Mouse (Mus musculus) MEL (cell line): ENCODE data around the gene Yipf3. TPM values are rescaled to one million over a fixed set of nuclear protein-coding genes. Genes with fewer than 3 reads are reported as not detected.
A peak's percentile ranks its signal among the peaks of the same experiment; 100 is the strongest.

Source experiments
- DNase-seq: peaks from one replicate; pipeline ENCODE4 v3.0.0; 2011; ENCODE audit warnings: low read depth, low spot score
- H3K27ac ChIP-seq: 2 replicates; pipeline ENCODE4 v1.5.1; 2012; ENCODE audit warnings: low read depth, mild to moderate bottlenecking, control low read depth, low read length, moderate library complexity; ENCODE audit not compliant: control insufficient read depth
- H3K27me3 ChIP-seq, 2 experiments: fragments of 150-350 bp in 1 of 2; sonication (generic) in 1 of 2; 2 replicates each; pipeline ENCODE4 v1.6.1; 2012; ENCODE audit warnings: low read length in 2 of 2, mild to moderate bottlenecking in 2 of 2, improper control_type of control experiment in 1 of 2, moderate library complexity in 1 of 2; ENCODE audit not compliant: insufficient read depth in 2 of 2, control insufficient read depth in 1 of 2
- H3K36me3 ChIP-seq, 2 experiments: 2 replicates each; pipeline ENCODE4 v1.6.1; 2012 to 2014; ENCODE audit warnings: low read length in 2 of 2, improper control_type of control experiment in 1 of 2, inconsistent platforms in 1 of 2, mild to moderate bottlenecking in 1 of 2; ENCODE audit not compliant: insufficient read depth in 2 of 2, control insufficient read depth in 1 of 2
- H3K4me1 ChIP-seq, 2 experiments: fragments of 150-350 bp in 1 of 2; sonication (generic) in 1 of 2; 2 replicates each; pipeline ENCODE4 v1.6.1; 2012; ENCODE audit warnings: low read length in 2 of 2, improper control_type of control experiment in 1 of 2, mild to moderate bottlenecking in 1 of 2; ENCODE audit not compliant: insufficient read depth in 2 of 2, control insufficient read depth in 1 of 2
- H3K4me3 ChIP-seq, 2 experiments: fragments of 150-350 bp in 1 of 2; sonication (generic) in 1 of 2; 2 replicates each; pipeline ENCODE4 v1.5.1; 2012; ENCODE audit warnings: low read depth in 2 of 2, low read length in 2 of 2, mild to moderate bottlenecking in 2 of 2, moderate library complexity in 2 of 2, control low read depth in 1 of 2, improper control_type of control experiment in 1 of 2; ENCODE audit not compliant: control insufficient read depth in 1 of 2, insufficient read depth in 1 of 2
- H3K79me2 ChIP-seq: 2 replicates; pipeline ENCODE4 v1.6.1; 2012; ENCODE audit warnings: mild to moderate bottlenecking, low read length, moderate library complexity; ENCODE audit not compliant: control insufficient read depth, poor library complexity, insufficient read depth
- H3K9ac ChIP-seq: 2 replicates; pipeline ENCODE4 v1.6.1; 2012; ENCODE audit warnings: low read depth, mild to moderate bottlenecking, control low read depth, low read length, moderate library complexity; ENCODE audit not compliant: control insufficient read depth, poor library complexity, severe bottlenecking
- H3K9me3 ChIP-seq: fragments of 150-350 bp; sonication (generic); replicated peaks from 2 replicates; pipeline ENCODE4 v1.6.1; 2012; ENCODE audit warnings: mild to moderate bottlenecking, low read length, improper control_type of control experiment, moderate library complexity; ENCODE audit not compliant: insufficient read depth
- BHLHE40 ChIP-seq: IDR thresholded peaks from 2 replicates; pipeline ENCODE4 v1.6.1; 2012; ENCODE audit warnings: low read depth, mild to moderate bottlenecking, inconsistent platforms, low read length, improper control_type of control experiment, borderline replicate concordance
- CHD2 ChIP-seq: IDR thresholded peaks from 2 replicates; pipeline ENCODE4 v1.6.1; 2011; ENCODE audit warnings: low read length, improper control_type of control experiment
- E2F4 ChIP-seq: IDR thresholded peaks from 2 replicates; pipeline ENCODE4 v1.6.1; 2011; ENCODE audit warnings: low read depth, low read length, improper control_type of control experiment, borderline replicate concordance
- ETS1 ChIP-seq: IDR thresholded peaks from 2 replicates; pipeline ENCODE4 v1.6.1; 2012; ENCODE audit warnings: low read depth, mild to moderate bottlenecking, inconsistent platforms, low read length, improper control_type of control experiment, moderate library complexity
- GABPA ChIP-seq: IDR thresholded peaks from 2 replicates; pipeline ENCODE4 v1.6.1; 2012; ENCODE audit warnings: low read depth, mild to moderate bottlenecking, inconsistent platforms, low read length, improper control_type of control experiment, moderate library complexity
- MAFK ChIP-seq: IDR thresholded peaks from 2 replicates; pipeline ENCODE4 v1.6.1; 2011; ENCODE audit warnings: low read depth, mild to moderate bottlenecking, low read length, improper control_type of control experiment, borderline replicate concordance
- MEF2A ChIP-seq: IDR thresholded peaks from 2 replicates; pipeline ENCODE4 v1.6.1; 2014; ENCODE audit warnings: low read depth, mild to moderate bottlenecking, inconsistent platforms, low read length, improper control_type of control experiment; ENCODE audit not compliant: poor library complexity, insufficient replicate concordance, severe bottlenecking; ENCODE audit errors: extremely low read depth
- NRF1 ChIP-seq: IDR thresholded peaks from 2 replicates; pipeline ENCODE4 v1.6.1; 2014; ENCODE audit warnings: low read depth, mild to moderate bottlenecking, inconsistent platforms, low read length, improper control_type of control experiment, moderate library complexity; ENCODE audit not compliant: poor library complexity, insufficient read depth, severe bottlenecking
- RCOR1 ChIP-seq: IDR thresholded peaks from 2 replicates; pipeline ENCODE4 v1.6.1; 2012; ENCODE audit warnings: low read depth, mild to moderate bottlenecking, inconsistent platforms, low read length, improper control_type of control experiment
- TBP ChIP-seq: IDR thresholded peaks from 2 replicates; pipeline ENCODE4 v1.8.0; 2011; ENCODE audit warnings: low read depth, low read length, improper control_type of control experiment
- TCF12 ChIP-seq: IDR thresholded peaks from 2 replicates; pipeline ENCODE4 v1.6.1; 2014; ENCODE audit warnings: low read depth, mild to moderate bottlenecking, inconsistent platforms, low read length, improper control_type of control experiment, moderate library complexity
- UBTF ChIP-seq: IDR thresholded peaks from 2 replicates; pipeline ENCODE4 v1.6.1; 2012; ENCODE audit warnings: low read depth, mild to moderate bottlenecking, inconsistent platforms, low read length, improper control_type of control experiment, moderate library complexity, borderline replicate concordance; ENCODE audit not compliant: insufficient read depth
- ZMIZ1 ChIP-seq: IDR thresholded peaks from 2 replicates; pipeline ENCODE4 v1.6.1; 2012; ENCODE audit warnings: low read depth, mild to moderate bottlenecking, inconsistent platforms, low read length, improper control_type of control experiment, moderate library complexity
- ZNF384 ChIP-seq: IDR thresholded peaks from 2 replicates; pipeline ENCODE4 v1.6.1; 2012; ENCODE audit warnings: low read depth, mild to moderate bottlenecking, inconsistent platforms, low read length, improper control_type of control experiment
- polyA plus RNA-seq, 2 experiments: library from polyadenylated mRNA; stranded (reverse) in 1 of 2; unstranded in 1 of 2; fragments of >175 nt in 1 of 2; fragments of >200 nt in 1 of 2; gene quantifications; 2 replicates each; pipeline versions ENCODE4 v1.2.1 to v1.2.4; 2012; ENCODE audit warnings: low replicate concordance in 2 of 2, low read depth in 1 of 2; ENCODE audit not compliant: insufficient read length in 2 of 2, insufficient read depth in 1 of 2, missing spikeins in 1 of 2
- total RNA-seq: library from RNA; depleted of rRNA; stranded (reverse); fragments of 300-350 nt; gene quantifications from 2 replicates; pipeline ENCODE4 v1.2.3, GENCODE M21; 2012

Gene Yipf3
- total and polyA plus RNA-seq, 3 experiments: 18.9 to 86.5 TPM; not detected in 1

DNA sequence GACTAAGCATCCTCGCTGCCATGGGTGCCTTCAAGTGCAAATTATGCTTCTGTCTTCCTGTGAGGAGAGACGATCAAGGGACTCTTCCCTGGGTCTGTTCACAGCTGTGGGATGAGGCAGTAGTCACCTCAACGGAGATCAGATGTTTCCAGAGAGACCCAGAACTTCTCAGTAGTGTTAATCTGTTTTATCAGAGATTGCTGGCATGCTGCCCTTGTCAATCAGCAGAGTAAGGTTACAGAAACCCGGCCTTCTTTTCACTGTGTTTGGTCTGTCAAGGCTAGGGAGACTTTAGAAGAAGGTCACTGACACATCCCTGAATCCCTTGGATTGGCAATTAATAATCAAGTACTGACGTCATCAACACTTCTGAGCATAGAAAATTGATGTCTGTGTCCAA lies 10.4 kb upstream of the Yipf3 start:
- peak; percentile 52 for DNase-seq
- Histone ChIP-seq H3K4me3 (no peak overlapping the region), H3K27ac (peak overlapping the region; percentile 28), H3K4me1 (peaks cover 16 to 18% of the 10 kb centered on the region in 2 experiments), H3K36me3 (peaks cover 19 to 32% of the 10 kb centered on the region in 2 experiments)
- TF ChIP-seq TBP (no peak), RCOR1 (0 out of 2 replicates have a peak, but pooled peaks have one; percentile 16), MAFK (no peak), MEF2A (no peak), ETS1 (peak; percentile 55; the same call in 1 of the 2 replicates), TCF12 (no peak), BHLHE40 (no peak)
- TF ChIP-seq, all 39 proteins: peak for 2
- Histone ChIP-seq H3K9ac (no peak overlapping the region), H3K27me3 (no peaks in the 10 kb centered on the region), H3K79me2 (no peaks in the 10 kb centered on the region), H3K9me3 (no peaks in the 10 kb centered on the region)

DNA sequence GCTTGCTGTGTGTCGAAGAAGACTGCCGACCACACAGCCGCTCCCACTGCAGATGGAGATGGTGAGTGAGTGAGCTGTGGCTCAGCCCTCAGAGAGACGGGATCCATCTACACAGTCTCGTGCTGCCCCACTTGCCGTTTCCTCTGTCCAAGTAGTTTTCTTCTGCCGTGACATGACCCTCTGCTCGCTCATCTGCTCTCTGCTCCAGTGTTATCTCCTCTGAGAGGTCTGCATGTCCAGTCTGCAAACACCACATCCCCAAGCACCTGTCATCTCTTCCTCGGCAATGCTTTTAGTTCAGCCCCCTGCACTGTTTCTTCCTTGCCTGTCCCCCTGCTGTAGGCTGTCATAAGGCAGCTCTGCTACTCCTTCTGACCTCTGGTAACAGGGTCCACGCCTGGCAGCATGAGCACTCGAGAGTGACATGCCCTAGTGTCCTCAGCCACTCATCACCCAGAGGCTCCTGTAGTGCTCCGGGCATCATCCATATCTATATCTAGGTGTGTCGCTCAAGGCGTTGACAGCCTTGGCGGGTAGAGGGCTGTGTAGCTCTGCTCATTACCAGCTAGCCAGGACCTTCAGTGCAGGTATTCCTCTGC lies 8.3 kb upstream of the Yipf3 start:
- Histone ChIP-seq H3K27me3 (no peaks in the 10 kb centered on the region), H3K4me3 (no peak overlapping the region), H3K27ac (no peak overlapping the region), H3K9me3 (no peaks in the 10 kb centered on the region), H3K9ac (no peak overlapping the region), H3K36me3 (peaks cover 19 to 22% of the 10 kb centered on the region in 2 experiments), H3K79me2 (no peaks in the 10 kb centered on the region), H3K4me1 (peaks cover 16 to 18% of the 10 kb centered on the region in 2 experiments)
- TF ChIP-seq NRF1: no peak
- TF ChIP-seq GABPA: no peak
- no peak for TF ChIP-seq ZNF384
- TF ChIP-seq E2F4: no peak
- no peak for TF ChIP-seq BHLHE40
- no peak for TF ChIP-seq MEF2A
- no peak for DNase-seq

DNA sequence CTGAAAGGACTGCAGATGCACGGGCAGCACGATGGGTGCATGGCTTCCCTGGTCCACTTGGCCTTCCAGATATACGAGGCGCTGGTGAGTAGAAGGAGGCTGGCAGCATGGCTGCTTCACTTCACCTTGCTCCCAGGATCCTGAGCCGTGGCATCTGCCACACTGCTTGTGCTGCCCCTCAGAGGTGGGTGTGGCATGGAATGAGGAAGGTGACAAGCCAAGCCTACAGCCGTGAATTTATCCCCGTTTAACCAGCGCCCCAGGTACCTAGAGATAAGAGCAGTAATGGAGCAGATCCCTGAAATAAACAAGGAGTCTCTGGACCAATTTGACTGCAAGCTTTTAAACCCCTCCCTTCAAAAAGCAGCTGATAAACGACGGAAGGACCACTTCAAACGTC lies 6.4 kb upstream of the Yipf3 start:
- Histone ChIP-seq H3K27me3 (no peaks in the 10 kb centered on the region), H3K9me3 (no peaks in the 10 kb centered on the region), H3K79me2 (peaks cover 3% of the 10 kb centered on the region), H3K36me3 (peaks cover 14 to 23% of the 10 kb centered on the region in 2 experiments), H3K4me3 (no peak overlapping the region), H3K4me1 (peaks cover 10% of the 10 kb centered on the region in 2 experiments), H3K9ac (no peak overlapping the region), H3K27ac (no peak overlapping the region)
- DNase-seq: no peak
- TF ChIP-seq UBTF: no peak
- TF ChIP-seq ZMIZ1: peak; percentile 2; the same call in 1 of the 2 replicates
- no peak for TF ChIP-seq CHD2
